Mouse (Mus musculus): ENCODE data around the gene Iqck. TPM values are rescaled to one million over a fixed set of nuclear protein-coding genes. Genes with fewer than 3 reads are reported as not detected.

Gene Iqck
- total and polyA plus RNA-seq, 3 experiments: 0.39 to 0.68 (median 0.62) TPM

GRCm38 (mm10) chr7:119001965-119002364 is 146.4 kb downstream of the Iqck start:
- H3K27me3 ChIP-seq (replicated peaks): peaks cover 72% of the 10 kb centered on the region
- TF ChIP-seq MAZ (IDR thresholded peaks at IDR 0.05; ENCODE audit: low read depth, low read length) (no peak), ETS1 (conservative IDR thresholded peaks at IDR 0.05; ENCODE audit: low read depth, low read length) (no peak), ELF1 (IDR thresholded peaks at IDR 0.05; ENCODE audit: low read depth, low read length) (no peak), MAFK (IDR thresholded peaks at IDR 0.05; ENCODE audit: insufficient replicate concordance, low read length) (no peak), RAD21 (IDR thresholded peaks at IDR 0.05; ENCODE audit: low read depth, low read length) (no peak), POLR2A (IDR thresholded peaks at IDR 0.05; ENCODE audit: low read depth, low read length) (no peak), MXI1 (IDR thresholded peaks at IDR 0.05; ENCODE audit: low read depth, low read length) (no peak), SMC3 (IDR thresholded peaks at IDR 0.05; ENCODE audit: low read depth, low read length) (no peak), USF2 (conservative IDR thresholded peaks at IDR 0.05; ENCODE audit: low read depth, low read length) (no peak)
- H3K4me3 ChIP-seq (replicated peaks in 1 of 3; ENCODE audit: low read depth in 2 of 3, low read length in 2 of 3, poor library complexity in 1 of 3): no peak overlapping the region
- H3K36me3 ChIP-seq (replicated peaks in 1 of 2; ENCODE audit: control insufficient read depth in 1 of 2, insufficient read depth in 1 of 2, low read length in 1 of 2): no peaks in the 10 kb centered on the region
- H3K9me3 ChIP-seq (replicated peaks; ENCODE audit: low read length): no peaks in the 10 kb centered on the region
- dilution Hi-C loops (cut with MboI; ENCODE audit: extremely low pct_ligation_motif_present, extremely low pct_unique_long_range_greater_than_20kb, low sequenced_read_pairs): no loop called here
- DNase-seq (ENCODE audit: extremely low read depth): no peak
- H3K9ac ChIP-seq (ENCODE audit: insufficient read depth, low read depth): no peak overlapping the region
- H3K4me2 ChIP-seq (ENCODE audit: insufficient read depth, low read depth, poor library complexity, severe bottlenecking): no peak overlapping the region
- no peak overlapping the region for H3K27ac ChIP-seq (ENCODE audit: insufficient read depth, low read depth)
- H3K4me1 ChIP-seq (ENCODE audit: control insufficient read depth in 1 of 2, insufficient read depth in 2 of 2): no peaks in the 10 kb centered on the region
- H3K79me2 ChIP-seq (replicated peaks; ENCODE audit: control insufficient read depth, extremely low read depth, insufficient read depth, poor library complexity, severe bottlenecking): no peaks in the 10 kb centered on the region
- in situ Hi-C loops (cut with MboI; ENCODE audit: low pct_ligation_motif_present, low pct_unique_long_range_greater_than_20kb, low sequenced_read_pairs): no loop called here

- Histone ChIP-seq H3K4me3 (replicated peaks in 1 of 3; ENCODE audit: low read depth in 2 of 3, low read length in 2 of 3, poor library complexity in 1 of 3) (no peak overlapping the region), H3K27me3 (replicated peaks) (peaks cover 77% of the 10 kb centered on the region), H3K36me3 (replicated peaks in 1 of 2; ENCODE audit: control insufficient read depth in 1 of 2, insufficient read depth in 1 of 2, low read length in 1 of 2) (no peaks in the 10 kb centered on the region), H3K79me2 (replicated peaks; ENCODE audit: control insufficient read depth, extremely low read depth, insufficient read depth, poor library complexity, severe bottlenecking) (no peaks in the 10 kb centered on the region), H3K4me1 (ENCODE audit: control insufficient read depth in 1 of 2, insufficient read depth in 2 of 2) (no peaks in the 10 kb centered on the region), H3K4me2 (ENCODE audit: insufficient read depth, low read depth, poor library complexity, severe bottlenecking) (no peak overlapping the region), H3K27ac (ENCODE audit: insufficient read depth, low read depth) (no peak overlapping the region), H3K9me3 (replicated peaks; ENCODE audit: low read length) (no peaks in the 10 kb centered on the region), H3K9ac (ENCODE audit: insufficient read depth, low read depth) (no peak overlapping the region)
- in situ Hi-C loops (cut with MboI; ENCODE audit: low pct_ligation_motif_present, low pct_unique_long_range_greater_than_20kb, low sequenced_read_pairs) (no loop called here), dilution Hi-C loops (cut with MboI; ENCODE audit: extremely low pct_ligation_motif_present, extremely low pct_unique_long_range_greater_than_20kb, low sequenced_read_pairs) (no loop called here)
- no peak for DNase-seq (ENCODE audit: extremely low read depth)
- no peak for TF ChIP-seq KAT2A (IDR thresholded peaks at IDR 0.05; ENCODE audit: insufficient replicate concordance, low read length)
- no peak for TF ChIP-seq USF2 (conservative IDR thresholded peaks at IDR 0.05; ENCODE audit: low read depth, low read length)
- TF ChIP-seq TBP (conservative IDR thresholded peaks at IDR 0.05; ENCODE audit: low read depth, low read length): no peak
- no peak for TF ChIP-seq ZC3H11A (IDR thresholded peaks at IDR 0.05; ENCODE audit: low read depth, low read length)
- no peak for TF ChIP-seq TCF12 (IDR thresholded peaks at IDR 0.05; ENCODE audit: low read depth, low read length)
- no peak for TF ChIP-seq JUND (conservative IDR thresholded peaks at IDR 0.05; ENCODE audit: low read depth, low read length)
- TF ChIP-seq MAFK (IDR thresholded peaks at IDR 0.05; ENCODE audit: insufficient replicate concordance, low read length): no peak
- TF ChIP-seq PAX5 (IDR thresholded peaks at IDR 0.05; ENCODE audit: low read length): no peak
- no peak for TF ChIP-seq USF1 (IDR thresholded peaks at IDR 0.05; ENCODE audit: low read depth, low read length)
- TF ChIP-seq RAD21 (IDR thresholded peaks at IDR 0.05; ENCODE audit: low read depth, low read length): no peak
- TF ChIP-seq BHLHE40 (IDR thresholded peaks at IDR 0.05; ENCODE audit: low read depth, low read length): no peak
- no peak for TF ChIP-seq UBTF (IDR thresholded peaks at IDR 0.05; ENCODE audit: low read depth, low read length)
- no peak for TF ChIP-seq MXI1 (IDR thresholded peaks at IDR 0.05; ENCODE audit: low read depth, low read length)
- TF ChIP-seq CHD2 (IDR thresholded peaks at IDR 0.05; ENCODE audit: low read length): no peak
- TF ChIP-seq MAX (IDR thresholded peaks at IDR 0.05; ENCODE audit: low read length): no peak
- no peak for TF ChIP-seq MYC (IDR thresholded peaks at IDR 0.05; ENCODE audit: low read depth, low read length)
- TF ChIP-seq MAZ (IDR thresholded peaks at IDR 0.05; ENCODE audit: low read depth, low read length): no peak
These were observed 146.9 kb downstream of the Iqck start for GRCm38 (mm10) chr7:119002501-119002900.
